Comparison of ENCODE assay signal across 27 mouse cellular contexts in the genomic region with DNA sequence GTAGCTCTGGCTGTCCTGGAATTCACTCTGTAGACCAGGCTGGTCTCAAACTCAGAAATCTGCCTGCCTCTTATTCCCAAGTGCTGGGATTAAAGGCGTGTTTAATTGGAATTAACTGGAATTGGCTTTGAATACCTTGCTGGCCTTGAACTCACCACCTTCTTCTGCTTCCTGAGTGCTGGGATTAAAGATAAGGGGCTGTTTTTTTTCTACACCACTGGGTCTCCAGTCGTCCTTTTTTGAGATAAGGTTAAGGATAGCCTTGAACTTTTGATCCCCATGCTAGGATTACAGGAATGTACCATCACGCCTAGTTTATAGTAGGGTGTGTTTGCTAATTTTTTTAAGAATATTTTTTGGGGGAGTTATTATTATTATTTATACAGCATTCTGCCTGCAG. TPM values are rescaled to one million over a fixed set of nuclear protein-coding genes. Genes with fewer than 3 reads are reported as not detected.
DNase-seq lines count a peak whose midpoint lies in the region; ATAC-seq and TF ChIP-seq lines count a peak whose summit lies in the region.
"Had no signal": no experiment of that assay in that cellular context is flagged by ENCODE, and none has a peak within 500 bp of the region (broad histone marks: within the 10 kb centered on the region; RNA-seq: fewer than 3 reads in every experiment).

No protein-coding gene starts in this region.

- WGBS in hindbrain, postnatal 0 days: 82% methylated on average over 3 of the region's 3 CpGs

- no peak overlapping the region for H3K27ac ChIP-seq in gastrocnemius, adult 2 months
- no peak overlapping the region for H3K27ac ChIP-seq in MEL (ENCODE audit: control insufficient read depth, low read depth, low read length)
- no peak overlapping the region for H3K27ac ChIP-seq in hindbrain, postnatal 0 days

- ATAC-seq in hindbrain, postnatal 0 days: no peak
- ATAC-seq: activated CD4-positive, CD25-positive, alpha-beta regulatory T cell, adult 4 months; CD4-positive, CD25-positive, alpha-beta regulatory T cell, adult 4 months; Patski had no signal

- peak; percentile 25 to 28; a peak in 2 of 4 replicates for TF ChIP-seq EP300 in MEL (IDR thresholded peaks at IDR 0.05; ENCODE audit: low read depth in 1 of 2, low read length in 2 of 2)

- DNase-seq in gastrocnemius, adult 2 months: no peak
- no peak for DNase-seq in gastrocnemius, adult 8-10 months (ENCODE audit: low spot score in 2 of 2)
- DNase-seq in 416B (ENCODE audit: low read depth) (peak; percentile 35), MEL (ENCODE audit: low read depth, low spot score) (peak; percentile 44)
- no peak for DNase-seq in cerebellum, postnatal 4 days (ENCODE audit: low spot score in 2 of 2)
- DNase-seq in hindbrain, postnatal 0 days (ENCODE audit: low spot score): no peak
- DNase-seq: adrenal gland, adult 2 months; adrenal gland, adult 8-10 months; adrenal gland, postnatal 10 days; adrenal gland, postnatal 14 days; adrenal gland, postnatal 25 days; adrenal gland, postnatal 36 days; B cell, adult 2 months; cerebellum, adult 11 months; cerebellum, adult 11-12 months; cerebellum, adult 18-20 months; cerebellum, adult 2 months; cerebellum, adult 8-10 months had no signal

- no peaks in the 10 kb centered on the region for H3K27me3 ChIP-seq in MEL (ENCODE audit: control insufficient read depth in 1 of 2, insufficient read depth in 2 of 2, low read length in 2 of 2)
- no peaks in the 10 kb centered on the region for H3K27me3 ChIP-seq in hindbrain, postnatal 0 days (ENCODE audit: insufficient read depth, low read length)
- H3K27me3 ChIP-seq: CH12.LX, Patski had no signal

- H3K9ac ChIP-seq in MEL (ENCODE audit: control insufficient read depth, low read depth, low read length, poor library complexity, severe bottlenecking): no peak overlapping the region
- no peak overlapping the region for H3K9ac ChIP-seq in hindbrain, postnatal 0 days (replicated peaks; ENCODE audit: low read length)

- H3K36me3 ChIP-seq in MEL (ENCODE audit: control insufficient read depth in 1 of 2, insufficient read depth in 2 of 2, low read length in 2 of 2): peaks cover 1 to 2% of the 10 kb centered on the region in 2 experiments; a peak in 2 of 4 replicates
- H3K36me3 ChIP-seq in hindbrain, postnatal 0 days (ENCODE audit: insufficient read depth, low read length): peaks cover 14% of the 10 kb centered on the region; the same call in 1 of the 2 replicates

- no peaks in the 10 kb centered on the region for H3K9me3 ChIP-seq in MEL (replicated peaks; ENCODE audit: insufficient read depth, low read length)
- no peaks in the 10 kb centered on the region for H3K9me3 ChIP-seq in hindbrain, postnatal 0 days (ENCODE audit: low read length)
- H3K9me3 ChIP-seq: G1E had no signal

- intact Hi-C loops in gastrocnemius, adult 2 months (cut with DNase I): no loop called here

- H3K4me1 ChIP-seq in MEL (ENCODE audit: control insufficient read depth in 1 of 2, insufficient read depth in 2 of 2, low read length in 2 of 2): no peaks in the 10 kb centered on the region; a peak in 1 of 4 replicates
- no peaks in the 10 kb centered on the region for H3K4me1 ChIP-seq in hindbrain, postnatal 0 days (ENCODE audit: insufficient read depth, low read length)

- H3K4me3 ChIP-seq in gastrocnemius, adult 2 months: no peak overlapping the region
- no peak overlapping the region for H3K4me3 ChIP-seq in MEL (ENCODE audit: control insufficient read depth in 1 of 2, insufficient read depth in 1 of 2, low read depth in 2 of 2, low read length in 2 of 2)
- no peak overlapping the region for H3K4me3 ChIP-seq in hindbrain, postnatal 0 days (ENCODE audit: low read length)

- TF ChIP-seq RAD21 in MEL (IDR thresholded peaks at IDR 0.05; ENCODE audit: low read depth, low read length): no peak; the same call in 1 of the 2 replicates

- H3K79me2 ChIP-seq in MEL (ENCODE audit: control insufficient read depth, insufficient read depth, low read length, poor library complexity): no peaks in the 10 kb centered on the region

- H3K4me2 ChIP-seq in hindbrain, postnatal 0 days (ENCODE audit: low read depth, low read length): no peak overlapping the region

- no peak for TF ChIP-seq POLR2A in MEL (IDR thresholded peaks at IDR 0.05; ENCODE audit: control insufficient read depth in 1 of 2, insufficient read depth in 1 of 2, low read depth in 1 of 2, low read length in 2 of 2, poor library complexity in 1 of 2)

- TF ChIP-seq CTCF in gastrocnemius, adult 2 months (IDR thresholded peaks at IDR 0.05): 0 out of 2 replicates have a peak, but pooled peaks have one; percentile 27
- no peak for TF ChIP-seq CTCF in MEL (IDR thresholded peaks at IDR 0.05 in 2 of 3, conservative IDR thresholded peaks at IDR 0.05 in 1 of 3; ENCODE audit: control insufficient read depth in 1 of 3, insufficient read depth in 1 of 3, low read depth in 2 of 3, low read length in 3 of 3, poor library complexity in 1 of 3, severe bottlenecking in 1 of 3)
- TF ChIP-seq CTCF in hindbrain, postnatal 0 days (IDR thresholded peaks at IDR 0.05; ENCODE audit: low read depth): no peak

TF ChIP-seq in MEL, 35 proteins besides CTCF, POLR2A, EP300 and RAD21:
- peak; percentile 38; the same call in 1 of the 2 replicates for TF ChIP-seq SIN3A (IDR thresholded peaks at IDR 0.05; ENCODE audit: low read length)
- peak; percentile 51 for TF ChIP-seq GATA1 (IDR thresholded peaks at IDR 0.05; ENCODE audit: low read depth, low read length)
- TF ChIP-seq TCF12 (IDR thresholded peaks at IDR 0.05; ENCODE audit: low read depth, low read length): peak; percentile 51; the same call in 1 of the 2 replicates
- TF ChIP-seq RCOR1 (IDR thresholded peaks at IDR 0.05; ENCODE audit: low read depth, low read length): peak; percentile 31; the same call in 1 of the 2 replicates
- TF ChIP-seq TAL1 (IDR thresholded peaks at IDR 0.05; ENCODE audit: low read length): 0 out of 2 replicates have a peak, but pooled peaks have one; percentile 10
- TF ChIP-seq BHLHE40 (IDR thresholded peaks at IDR 0.05; ENCODE audit: borderline replicate concordance, low read depth, low read length): no peak
- TF ChIP-seq KAT2A (conservative IDR thresholded peaks at IDR 0.05; ENCODE audit: low read depth, low read length): no peak
- 0 out of 2 replicates have a peak, but pooled peaks have one; percentile 44 for TF ChIP-seq SMC3 (IDR thresholded peaks at IDR 0.05; ENCODE audit: low read depth, low read length)
- TF ChIP-seq ZNF384 (IDR thresholded peaks at IDR 0.05; ENCODE audit: low read depth, low read length): peak; percentile 83

RNA-seq across cellular contexts. Expression of gene Ghdc, which starts 7.3 kb away (rescaled TPM):
- total RNA-seq in gastrocnemius, adult 2 months (2021): 1 to 10 TPM; 4.3 to 6.9 TPM
- 1 to 10 TPM; 4.3 to 8.2 (median 5.7) TPM for total RNA-seq in gastrocnemius, adult 8-10 months (2022)
- 5.7 and 7.1 TPM in 2 replicates for total RNA-seq in MEL (2012; rRNA removed)
- 1 to 10 TPM in 1 of 2 experiments, not detected in 1; 9.2 TPM for polyA plus RNA-seq in MEL (2012; ENCODE audit: insufficient read depth in 1 of 2, insufficient read length in 2 of 2, low read depth in 1 of 2, low replicate concordance in 2 of 2, missing spikeins in 1 of 2)
- 15.9 and 20.9 TPM in 2 replicates for total RNA-seq in hindbrain, postnatal 0 days (2014; rRNA removed)
- 7.5 and 8.3 TPM in 2 replicates for polyA plus RNA-seq in hindbrain, postnatal 0 days (2015; fragmentation: Nextera tagmentation; extraction: Ambion mirVana)

RNA-seq across cellular contexts. Expression of gene Hcrt, which starts 15.3 kb away (rescaled TPM):
- not detected for total RNA-seq in gastrocnemius, adult 2 months (2021)
- total RNA-seq in gastrocnemius, adult 8-10 months (2022): not detected
- not detected in 2 replicates for total RNA-seq in MEL (2012; rRNA removed)
- polyA plus RNA-seq in MEL (2012; ENCODE audit: insufficient read depth in 1 of 2, insufficient read length in 2 of 2, low read depth in 1 of 2, low replicate concordance in 2 of 2, missing spikeins in 1 of 2): not detected
- total RNA-seq in hindbrain, postnatal 0 days (2014; rRNA removed): 6.9 TPM in 1 of 2 replicates, not detected in the other
- 0.88 and 1.2 TPM in 2 replicates for polyA plus RNA-seq in hindbrain, postnatal 0 days (2015; fragmentation: Nextera tagmentation; extraction: Ambion mirVana)
- total RNA-seq: adrenal gland, adult 18-20 months; adrenal gland, adult 2 months; adrenal gland, adult 8-10 months; adrenal gland, postnatal 10 days; adrenal gland, postnatal 14 days; adrenal gland, postnatal 25 days; adrenal gland, postnatal 36 days; adrenal gland, postnatal 4 days; CH12.LX; ES-E14; G1E had no signal
- polyA plus RNA-seq: activated CD4-positive, CD25-positive, alpha-beta regulatory T cell, adult 4 months; adrenal gland, adult 2 months; C2C12; CD4-positive, CD25-positive, alpha-beta regulatory T cell, adult 4 months; cerebellum, adult 2 months; G1E; Patski had no signal

RNA-seq across cellular contexts. Expression of gene Kcnh4, which starts 18.3 kb away (rescaled TPM):
- total RNA-seq in gastrocnemius, adult 2 months (2021): not detected
- not detected for total RNA-seq in gastrocnemius, adult 8-10 months (2022)
- total RNA-seq in MEL (2012; rRNA removed): 0.07 and 0.08 TPM in 2 replicates
- under 1 TPM in 1 of 2 experiments, not detected in 1; 0.04 TPM for polyA plus RNA-seq in MEL (2012; ENCODE audit: insufficient read depth in 1 of 2, insufficient read length in 2 of 2, low read depth in 1 of 2, low replicate concordance in 2 of 2, missing spikeins in 1 of 2)
- 10.0 and 12.9 TPM in 2 replicates for total RNA-seq in hindbrain, postnatal 0 days (2014; rRNA removed)
- polyA plus RNA-seq in hindbrain, postnatal 0 days (2015; fragmentation: Nextera tagmentation; extraction: Ambion mirVana): 3.6 and 4.2 TPM in 2 replicates
- total RNA-seq: G1E had no signal
- polyA plus RNA-seq: C2C12; CD4-positive, CD25-positive, alpha-beta regulatory T cell, adult 4 months; G1E had no signal

RNA-seq across cellular contexts. Expression of gene Rab5c, which starts 40.1 kb away (rescaled TPM):
- total RNA-seq in gastrocnemius, adult 2 months (2021): 10 to 100 TPM; 37.6 to 40.9 TPM
- 10 to 100 TPM; 41.4 to 50.9 (median 42.2) TPM for total RNA-seq in gastrocnemius, adult 8-10 months (2022)
- 233 and 263 TPM in 2 replicates for total RNA-seq in MEL (2012; rRNA removed)
- 100 to 1,000 TPM in 1 of 2 experiments, not detected in 1; 249 TPM for polyA plus RNA-seq in MEL (2012; ENCODE audit: insufficient read depth in 1 of 2, insufficient read length in 2 of 2, low read depth in 1 of 2, low replicate concordance in 2 of 2, missing spikeins in 1 of 2)
- 246 and 248 TPM in 2 replicates for total RNA-seq in hindbrain, postnatal 0 days (2014; rRNA removed)
- 34.1 and 34.4 TPM in 2 replicates for polyA plus RNA-seq in hindbrain, postnatal 0 days (2015; fragmentation: Nextera tagmentation; extraction: Ambion mirVana)

Comparison
In these comparisons a context has a peak if more than half of its experiments do, and no peak if none do; other contexts are left out.
1. DNase-seq: peak in 416B (single experiment) and MEL (single experiment); none in gastrocnemius, adult 2 months (single experiment), gastrocnemius, adult 8-10 months (0 of 2), cerebellum, postnatal 4 days (0 of 2) and hindbrain, postnatal 0 days (single experiment).
2. RNA of gene Kcnh4, which starts 18.3 kb away (total RNA-seq): 10.0 to 12.9 TPM in hindbrain, postnatal 0 days; 0.07 to 0.08 TPM in MEL, not detected in gastrocnemius, adult 2 months and not detected in gastrocnemius, adult 8-10 months; every median in the first group is over 10 times any median in the second.